Mouse (Mus musculus): Measurements from ENCODE around the gene Itgb6.

DNA sequence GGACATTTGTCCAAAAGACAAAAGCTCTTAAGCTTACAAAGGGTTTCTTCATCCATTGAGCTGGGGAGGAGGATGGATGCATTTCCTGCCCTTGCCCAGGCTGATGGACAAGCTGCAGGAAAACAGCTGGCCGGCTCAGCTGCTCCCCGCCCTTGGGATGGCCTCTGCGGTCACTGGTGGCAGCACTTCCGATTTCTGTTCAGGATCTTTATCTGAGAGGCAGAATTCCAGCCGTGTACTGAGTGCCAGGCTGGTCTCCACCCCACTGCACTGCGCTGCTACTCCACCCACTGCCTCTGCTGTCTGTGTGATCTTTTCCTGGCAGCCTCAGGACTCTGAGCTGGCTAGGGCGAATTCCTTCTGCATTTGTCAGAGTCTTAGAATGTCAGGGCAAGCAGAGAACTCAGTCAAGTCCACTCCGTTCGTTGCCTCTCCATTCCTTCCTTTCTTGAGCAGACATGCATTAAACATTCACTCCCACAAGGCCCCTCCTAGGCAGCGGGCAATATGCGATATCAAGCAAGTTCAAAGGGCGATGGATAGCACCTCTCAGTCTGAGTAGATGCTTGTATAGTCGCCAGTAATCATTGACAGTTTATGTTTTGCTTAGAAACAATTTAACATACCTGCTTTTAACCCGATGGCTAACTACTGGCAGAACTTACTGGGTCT, 33.4 kb downstream of the Itgb6 start:
- TF ChIP-seq POLR2A (IDR thresholded peaks at IDR 0.05; ENCODE audit: borderline replicate concordance, low read depth, low read length) (no peak), CTCF (IDR thresholded peaks at IDR 0.05; ENCODE audit: low read depth, low read length) (no peak)
